Mouse (Mus musculus): Measurements from ENCODE around the gene Atp5g1. TPM values are rescaled to one million over a fixed set of nuclear protein-coding genes. Genes with fewer than 3 reads are reported as not detected.
A peak's percentile ranks its signal among the peaks of the same experiment; 100 is the strongest.

Atp5g1 gene
- polyA plus RNA-seq, 1 experiment from 2014 or later: 738 TPM

DNA sequence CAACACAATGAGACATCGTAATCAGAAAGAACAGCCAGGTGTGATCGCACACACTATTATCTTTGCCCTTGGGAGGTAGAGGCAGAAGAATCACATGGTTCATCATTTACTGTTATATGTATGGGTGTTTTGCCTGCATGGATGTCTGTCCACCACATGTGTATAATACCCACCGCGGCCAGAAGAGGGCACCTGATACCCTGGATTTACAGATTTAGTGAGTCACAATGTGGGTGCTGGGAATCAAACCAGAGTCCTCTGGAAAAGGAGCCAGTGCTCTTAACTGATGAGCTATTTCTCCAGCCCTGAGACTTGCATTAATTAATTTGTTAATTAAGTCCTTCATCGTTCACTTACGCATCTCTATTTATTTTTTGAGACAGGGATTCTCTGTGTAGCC is 12.5 kb upstream of the Atp5g1 start:
- no peak for ATAC-seq (ENCODE audit: insufficient read depth)
- no peaks in the 10 kb centered on the region for H3K4me1 ChIP-seq (ENCODE audit: insufficient read depth)
- 83% methylated on average over 6 of the region's 6 CpGs for WGBS

DNA sequence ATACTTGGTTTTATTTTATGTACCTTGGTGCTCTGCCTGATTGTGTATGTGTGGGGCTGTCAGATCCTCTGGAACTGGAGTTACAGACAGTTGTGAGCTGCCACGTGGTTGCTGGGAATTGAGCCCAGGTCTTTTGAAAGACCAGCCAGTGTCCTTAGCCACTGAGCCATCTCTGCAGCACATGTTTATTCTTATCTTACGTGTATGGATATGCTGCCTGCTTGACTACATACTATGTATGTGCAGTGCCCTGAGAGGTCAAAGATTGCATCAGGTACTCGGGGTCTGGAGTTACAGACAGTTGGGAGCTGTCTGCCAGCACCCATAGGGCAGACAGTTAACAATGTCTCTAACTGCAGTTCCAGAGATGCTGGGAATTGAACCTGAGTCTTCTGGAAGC is 7.2 kb upstream of the Atp5g1 start:
- H3K4me3 ChIP-seq (ENCODE audit: low read depth, low read length): no peak overlapping the region
- no peak overlapping the region for H3K4me2 ChIP-seq
- no peak overlapping the region for H3K9ac ChIP-seq
- no peak for TF ChIP-seq CTCF (IDR thresholded peaks at IDR 0.05; ENCODE audit: low read depth)
- H3K4me1 ChIP-seq (ENCODE audit: insufficient read depth): no peaks in the 10 kb centered on the region
- H3K9me3 ChIP-seq (ENCODE audit: low read depth, low read length): no peaks in the 10 kb centered on the region
- no peak for DNase-seq
- H3K27ac ChIP-seq (ENCODE audit: low read depth): no peak overlapping the region
- H3K36me3 ChIP-seq (ENCODE audit: insufficient read depth): no peaks in the 10 kb centered on the region
- no peaks in the 10 kb centered on the region for H3K27me3 ChIP-seq (ENCODE audit: insufficient read depth, low read length)
- 55% methylated on average over 3 of the region's 3 CpGs for WGBS
- ATAC-seq (ENCODE audit: insufficient read depth): no peak

More for the DNA sequence above, 12.5 kb upstream of the Atp5g1 start:
- H3K4me3 ChIP-seq (ENCODE audit: low read depth, low read length): no peak overlapping the region
- H3K36me3 ChIP-seq (ENCODE audit: insufficient read depth): no peaks in the 10 kb centered on the region
- TF ChIP-seq CTCF (IDR thresholded peaks at IDR 0.05; ENCODE audit: low read depth): no peak
- H3K9ac ChIP-seq: no peak overlapping the region
- H3K27ac ChIP-seq (ENCODE audit: low read depth): no peak overlapping the region
- no peak for DNase-seq
- no peaks in the 10 kb centered on the region for H3K9me3 ChIP-seq (ENCODE audit: low read depth, low read length)
- H3K4me2 ChIP-seq: no peak overlapping the region
- no peaks in the 10 kb centered on the region for H3K27me3 ChIP-seq (ENCODE audit: insufficient read depth, low read length)

DNA sequence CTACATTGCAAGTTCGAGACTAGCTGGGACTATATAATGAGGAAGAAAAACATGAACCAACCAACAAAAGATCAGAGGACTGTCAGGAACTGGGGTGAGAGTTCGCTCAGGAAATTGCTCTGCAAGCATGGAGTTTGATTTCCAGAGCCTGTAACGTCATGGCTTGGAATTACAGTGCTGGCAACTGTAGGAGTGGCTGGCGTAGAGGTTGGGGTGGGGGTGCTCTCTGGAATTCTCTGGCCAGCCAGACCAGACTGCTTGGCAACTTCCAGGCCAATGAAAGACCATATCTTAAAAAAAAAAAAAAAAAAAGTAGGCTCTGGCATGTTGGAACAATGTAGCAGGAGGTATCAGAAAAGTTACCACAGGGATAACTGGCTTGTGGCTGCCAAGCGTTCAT is 5.3 kb upstream of the Atp5g1 start:
- no peak overlapping the region for H3K4me2 ChIP-seq
- no peaks in the 10 kb centered on the region for H3K27me3 ChIP-seq (ENCODE audit: insufficient read depth, low read length)
- no peak for DNase-seq
- ATAC-seq (ENCODE audit: insufficient read depth): no peak
- no peak overlapping the region for H3K4me3 ChIP-seq (ENCODE audit: low read depth, low read length)
- H3K9me3 ChIP-seq (ENCODE audit: low read depth, low read length): no peaks in the 10 kb centered on the region
- no peaks in the 10 kb centered on the region for H3K36me3 ChIP-seq (ENCODE audit: insufficient read depth)
- no peak overlapping the region for H3K27ac ChIP-seq (ENCODE audit: low read depth)
- 80% methylated on average over 5 of the region's 5 CpGs for WGBS
- H3K9ac ChIP-seq: no peak overlapping the region
- no peak for TF ChIP-seq CTCF (IDR thresholded peaks at IDR 0.05; ENCODE audit: low read depth)
- no peaks in the 10 kb centered on the region for H3K4me1 ChIP-seq (ENCODE audit: insufficient read depth)

DNA sequence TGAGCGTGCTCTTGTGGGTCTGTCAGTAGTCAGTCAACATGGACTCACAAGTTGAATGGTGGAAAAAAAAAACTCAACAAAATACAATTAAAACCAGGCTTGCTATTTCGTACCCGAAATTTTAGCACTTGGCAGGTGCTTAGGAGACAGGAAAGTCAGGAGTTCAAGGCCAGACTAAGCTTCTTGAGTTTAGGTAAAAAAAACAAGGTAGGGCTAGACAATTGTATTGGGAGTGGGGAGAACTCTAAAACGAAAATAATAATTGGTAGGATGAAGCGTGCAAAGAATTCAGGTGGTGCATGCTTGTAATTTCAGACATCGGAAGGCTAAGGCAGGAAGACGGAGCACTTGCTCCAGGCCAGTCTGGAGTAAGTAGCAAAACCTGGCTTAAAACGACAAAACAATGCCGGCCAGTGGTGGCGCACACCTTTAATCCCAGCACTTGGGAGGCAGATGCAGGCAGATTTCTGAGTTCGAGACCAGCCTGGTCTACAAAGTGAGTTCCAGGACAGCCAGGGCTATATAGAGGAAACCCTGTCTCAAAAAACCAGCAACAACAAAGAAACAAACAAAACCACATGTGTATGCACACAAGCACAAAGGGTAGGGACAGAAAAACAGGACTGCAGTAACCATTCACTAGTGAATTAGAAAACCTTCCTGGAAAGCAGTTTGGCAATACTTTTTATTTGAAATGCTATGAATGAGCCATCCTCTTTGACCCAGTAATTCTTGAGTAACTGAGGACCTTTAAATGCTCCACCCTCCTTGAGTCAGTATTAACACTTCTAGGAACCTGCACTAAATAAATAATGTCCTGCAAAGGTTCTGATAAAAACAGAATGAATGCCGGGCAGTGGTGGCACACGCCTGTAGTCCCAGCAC is 993 bp upstream of the Atp5g1 start:
- Histone ChIP-seq H3K4me1 (ENCODE audit: insufficient read depth) (peaks cover 4% of the 10 kb centered on the region; the same call in 1 of the 2 replicates), H3K27me3 (ENCODE audit: insufficient read depth, low read length) (no peaks in the 10 kb centered on the region), H3K27ac (ENCODE audit: low read depth) (peak overlapping the region; percentile 54; the same call in 1 of the 2 replicates), H3K4me3 (ENCODE audit: low read depth, low read length) (peak overlapping the region; percentile 30), H3K4me2 (peak overlapping the region; percentile 59), H3K9me3 (ENCODE audit: low read depth, low read length) (no peaks in the 10 kb centered on the region), H3K9ac (no peak overlapping the region; the same call in 1 of the 2 replicates), H3K36me3 (ENCODE audit: insufficient read depth) (peaks cover 18% of the 10 kb centered on the region)
- no peak for TF ChIP-seq CTCF (IDR thresholded peaks at IDR 0.05; ENCODE audit: low read depth)
- ATAC-seq (ENCODE audit: insufficient read depth): no peak
- WGBS: 59% methylated on average over 13 of the region's 13 CpGs
- DNase-seq: no peak

DNA sequence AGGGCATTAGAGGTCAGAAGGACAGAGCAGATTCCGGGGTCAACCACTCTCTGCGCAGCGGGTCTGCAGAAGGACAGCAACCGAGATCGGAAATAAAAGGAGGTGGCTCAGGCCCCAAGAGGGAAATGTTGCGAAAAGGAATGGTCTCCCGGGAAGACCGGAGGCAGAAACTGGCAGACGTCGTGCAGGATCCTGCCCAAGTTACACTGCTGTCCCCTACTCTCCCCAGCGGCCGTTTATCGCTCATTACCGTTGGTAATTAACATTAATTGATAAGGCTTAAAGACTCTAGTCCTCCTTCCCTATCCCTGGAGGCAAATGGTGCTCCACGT is 327 bp downstream of the Atp5g1 start:
- Histone ChIP-seq H3K9ac (peak overlapping the region; percentile 84), H3K4me2 (peak overlapping the region; percentile 94), H3K27me3 (ENCODE audit: insufficient read depth, low read length) (no peaks in the 10 kb centered on the region), H3K4me3 (ENCODE audit: low read depth, low read length) (peak overlapping the region; percentile 86), H3K4me1 (ENCODE audit: insufficient read depth) (peaks cover 4% of the 10 kb centered on the region; the same call in 1 of the 2 replicates), H3K36me3 (ENCODE audit: insufficient read depth) (peaks cover 31% of the 10 kb centered on the region), H3K27ac (ENCODE audit: low read depth) (peak overlapping the region; percentile 78), H3K9me3 (ENCODE audit: low read depth, low read length) (no peaks in the 10 kb centered on the region)
- ATAC-seq (ENCODE audit: insufficient read depth): 0 out of 2 replicates have a peak, but pooled peaks have one; percentile 0
- no peak for TF ChIP-seq CTCF (IDR thresholded peaks at IDR 0.05; ENCODE audit: low read depth)
- WGBS: under 1% methylated on average over 15 of the region's 15 CpGs
- DNase-seq: peak; percentile 21

DNA sequence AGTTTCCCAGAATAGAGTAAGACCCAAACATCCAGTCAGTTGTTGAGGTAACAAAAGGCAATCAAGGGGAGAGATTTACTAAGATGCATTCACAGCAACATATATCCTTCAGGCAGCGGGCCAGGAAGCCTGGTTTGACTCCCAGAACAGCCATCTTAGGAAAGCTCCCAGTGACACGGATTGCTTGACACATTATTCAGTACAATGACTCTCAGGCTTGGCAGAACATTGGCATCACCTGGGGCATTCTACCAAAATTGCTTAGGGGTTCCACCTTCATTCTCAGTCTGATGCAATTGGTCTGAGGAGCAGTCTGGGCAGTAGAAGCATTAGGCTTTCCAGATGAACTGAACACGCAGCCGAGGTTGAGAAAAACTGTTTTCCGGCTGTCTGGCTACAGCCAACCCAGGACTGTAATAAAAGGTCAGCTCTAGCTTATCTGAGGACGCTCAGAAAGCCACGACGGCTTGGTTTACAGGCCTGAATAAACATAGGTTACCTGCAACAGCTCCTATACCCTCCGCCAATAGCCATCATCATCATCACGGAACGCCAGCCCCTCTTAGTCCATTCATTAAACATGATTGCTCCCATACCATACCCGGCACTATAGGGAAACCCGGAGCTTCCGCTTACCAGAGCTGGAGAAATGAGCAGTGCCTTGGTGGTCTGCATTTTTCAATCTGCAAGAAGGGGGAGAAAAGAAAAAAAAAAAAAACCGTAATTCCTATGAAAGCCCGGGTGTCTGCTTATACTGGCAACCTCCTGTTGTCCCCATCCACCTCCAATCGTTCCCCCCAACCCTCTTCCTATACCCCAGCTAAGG is 906 bp downstream of the Atp5g1 start:
- H3K4me3 ChIP-seq (ENCODE audit: low read depth, low read length): peak overlapping the region; percentile 86
- 14% methylated on average over 17 of the region's 17 CpGs for WGBS
- H3K9me3 ChIP-seq (ENCODE audit: low read depth, low read length): no peaks in the 10 kb centered on the region
- peaks cover 4% of the 10 kb centered on the region; the same call in 1 of the 2 replicates for H3K4me1 ChIP-seq (ENCODE audit: insufficient read depth)
- peak overlapping the region; percentile 94 for H3K4me2 ChIP-seq
- H3K36me3 ChIP-seq (ENCODE audit: insufficient read depth): peaks cover 31% of the 10 kb centered on the region
- H3K9ac ChIP-seq: peak overlapping the region; percentile 84
- ATAC-seq (ENCODE audit: insufficient read depth) (no peak), DNase-seq (no peak)
- H3K27me3 ChIP-seq (ENCODE audit: insufficient read depth, low read length): no peaks in the 10 kb centered on the region
- peak overlapping the region; percentile 78 for H3K27ac ChIP-seq (ENCODE audit: low read depth)
- TF ChIP-seq CTCF (IDR thresholded peaks at IDR 0.05; ENCODE audit: low read depth): no peak

All from lung, embryonic 14.5 days (tissue).